Mouse (Mus musculus): Measurements from ENCODE around the gene Cdx4. TPM values are rescaled to one million over a fixed set of nuclear protein-coding genes. Genes with fewer than 3 reads are reported as not detected.
A peak's percentile ranks its signal among the peaks of the same experiment; 100 is the strongest.

Cdx4 gene
- total RNA-seq (2014; rRNA removed) (not detected in 2 replicates), polyA plus RNA-seq (2015; fragmentation: Nextera tagmentation; extraction: Ambion mirVana) (not detected in 2 replicates)

DNA sequence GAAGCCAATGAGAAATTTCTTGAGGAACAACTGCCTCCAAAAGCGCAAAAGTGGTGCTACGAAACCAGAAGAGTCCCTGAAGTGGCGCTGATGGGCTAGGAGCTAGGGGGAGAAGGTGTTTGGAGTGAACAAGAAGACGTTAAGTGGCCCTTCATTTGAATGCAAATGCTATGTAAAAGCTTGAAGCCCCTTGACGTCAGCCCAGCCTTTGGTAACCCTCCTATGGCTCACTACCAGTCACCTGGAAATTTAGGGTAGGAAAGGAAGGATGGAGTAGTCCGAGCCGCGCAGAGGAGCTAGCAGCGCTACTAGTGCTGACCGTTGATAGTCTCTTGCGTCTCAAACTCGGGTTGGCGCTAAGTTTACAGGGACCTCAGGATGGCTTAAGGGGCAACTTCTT, at the start of gene Cdx4:
Cdx4 (plus strand) TSS at position 253 of the 400 bp plus-strand sequence.
- peaks cover 23% of the 10 kb centered on the region for H3K27me3 ChIP-seq (ENCODE audit: insufficient read depth, low read length)
- H3K4me3 ChIP-seq (ENCODE audit: low read depth, low read length), result peak within 1 kb of the TSS; percentile 14

GRCm38 (mm10) chrX:103274325-103274724, 46.9 kb upstream of the Cdx4 start:
- ATAC-seq (no peak), DNase-seq (no peak)
- no peak overlapping the region for H3K4me3 ChIP-seq (ENCODE audit: low read depth, low read length)
- no peaks in the 10 kb centered on the region for H3K36me3 ChIP-seq (ENCODE audit: insufficient read depth)
- H3K27ac ChIP-seq (ENCODE audit: low read depth, low read length), result no peak overlapping the region
- no peaks in the 10 kb centered on the region for H3K27me3 ChIP-seq (ENCODE audit: insufficient read depth, low read length)
- no peak overlapping the region for H3K9ac ChIP-seq
- H3K9me3 ChIP-seq (ENCODE audit: low read length), result no peaks in the 10 kb centered on the region
- H3K4me1 ChIP-seq (ENCODE audit: insufficient read depth), result no peaks in the 10 kb centered on the region
- no peak overlapping the region for H3K4me2 ChIP-seq (ENCODE audit: low read depth)
- 0 out of 2 replicates have a peak, but pooled peaks have one; percentile 9 for TF ChIP-seq CTCF (IDR thresholded peaks at IDR 0.05; ENCODE audit: low read depth)
- 89% methylated on average over 4 of the region's 5 CpGs for WGBS

More for the DNA sequence above, at the start of gene Cdx4:
- TF ChIP-seq CTCF (IDR thresholded peaks at IDR 0.05; ENCODE audit: low read depth), result no peak
- WGBS, result 29% methylated on average over 13 of the region's 13 CpGs
- no peak for ATAC-seq
- DNase-seq, result no peak
- Histone ChIP-seq H3K4me2 (ENCODE audit: low read depth) (peak within 1 kb of the TSS; percentile 32), H3K9ac (no peak within 1 kb of the TSS), H3K27ac (ENCODE audit: low read depth, low read length) (no peak within 1 kb of the TSS), H3K9me3 (ENCODE audit: low read length) (no peaks in the 10 kb centered on the region), H3K36me3 (ENCODE audit: insufficient read depth) (no peaks in the 10 kb centered on the region), H3K4me1 (ENCODE audit: insufficient read depth) (no peaks in the 10 kb centered on the region)

GRCm38 (mm10) chrX:103286899-103287722, 34.1 kb upstream of the Cdx4 start:
- WGBS, result 45% methylated on average over 4 of the region's 4 CpGs
- no peak for TF ChIP-seq CTCF (IDR thresholded peaks at IDR 0.05; ENCODE audit: low read depth)

DNA sequence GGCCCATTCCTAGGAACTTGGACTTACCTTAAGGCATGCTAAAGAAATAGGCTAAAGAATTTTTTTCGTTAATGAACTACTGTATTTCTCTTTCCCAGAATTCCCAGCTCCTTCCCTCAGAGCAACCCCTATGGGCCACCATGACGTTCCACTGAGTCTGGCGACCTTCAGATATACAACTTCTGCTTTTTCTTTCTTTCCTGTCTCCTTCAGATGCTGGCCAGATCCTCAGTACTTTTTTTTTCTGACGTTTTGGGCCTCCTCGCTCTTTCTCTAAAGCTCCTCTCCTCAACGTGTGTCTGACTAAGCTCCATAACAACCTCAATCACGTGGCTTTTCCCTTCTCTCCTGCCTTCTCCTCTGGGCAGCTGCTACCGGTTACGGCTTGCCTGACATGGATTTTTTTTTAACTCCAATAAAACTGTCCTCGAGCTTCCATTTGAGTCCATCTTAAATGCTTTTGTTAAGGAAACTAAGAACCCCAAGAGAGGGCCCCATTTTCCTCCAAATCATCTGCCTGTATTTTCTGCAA, 33.3 kb upstream of the Cdx4 start:
- Histone ChIP-seq H3K9me3 (ENCODE audit: low read length) (no peaks in the 10 kb centered on the region), H3K36me3 (ENCODE audit: insufficient read depth) (no peaks in the 10 kb centered on the region), H3K4me3 (ENCODE audit: low read depth, low read length) (no peak overlapping the region), H3K4me1 (ENCODE audit: insufficient read depth) (no peaks in the 10 kb centered on the region), H3K27ac (ENCODE audit: low read depth, low read length) (peak overlapping the region; percentile 51; the same call in 1 of the 2 replicates), H3K27me3 (ENCODE audit: insufficient read depth, low read length) (no peaks in the 10 kb centered on the region; the same call in 1 of the 2 replicates), H3K9ac (no peak overlapping the region), H3K4me2 (ENCODE audit: low read depth) (no peak overlapping the region)
- no peak for TF ChIP-seq CTCF (IDR thresholded peaks at IDR 0.05; ENCODE audit: low read depth)
- ATAC-seq (peak; percentile 54), DNase-seq (no peak)
- 31% methylated on average over 10 of the region's 10 CpGs for WGBS

More at GRCm38 (mm10) chrX:103286899-103287722, 34.1 kb upstream of the Cdx4 start:
- H3K27ac ChIP-seq (ENCODE audit: low read depth, low read length), result no peak overlapping the region
- H3K4me3 ChIP-seq (ENCODE audit: low read depth, low read length), result no peak overlapping the region
- H3K4me2 ChIP-seq (ENCODE audit: low read depth), result no peak overlapping the region
- no peaks in the 10 kb centered on the region; the same call in 1 of the 2 replicates for H3K27me3 ChIP-seq (ENCODE audit: insufficient read depth, low read length)
- H3K9ac ChIP-seq, result no peak overlapping the region
- no peaks in the 10 kb centered on the region for H3K36me3 ChIP-seq (ENCODE audit: insufficient read depth)
- no peaks in the 10 kb centered on the region for H3K4me1 ChIP-seq (ENCODE audit: insufficient read depth)
- DNase-seq, result peak; percentile 11
- no peaks in the 10 kb centered on the region for H3K9me3 ChIP-seq (ENCODE audit: low read length)
- ATAC-seq, result peak; percentile 71

DNA sequence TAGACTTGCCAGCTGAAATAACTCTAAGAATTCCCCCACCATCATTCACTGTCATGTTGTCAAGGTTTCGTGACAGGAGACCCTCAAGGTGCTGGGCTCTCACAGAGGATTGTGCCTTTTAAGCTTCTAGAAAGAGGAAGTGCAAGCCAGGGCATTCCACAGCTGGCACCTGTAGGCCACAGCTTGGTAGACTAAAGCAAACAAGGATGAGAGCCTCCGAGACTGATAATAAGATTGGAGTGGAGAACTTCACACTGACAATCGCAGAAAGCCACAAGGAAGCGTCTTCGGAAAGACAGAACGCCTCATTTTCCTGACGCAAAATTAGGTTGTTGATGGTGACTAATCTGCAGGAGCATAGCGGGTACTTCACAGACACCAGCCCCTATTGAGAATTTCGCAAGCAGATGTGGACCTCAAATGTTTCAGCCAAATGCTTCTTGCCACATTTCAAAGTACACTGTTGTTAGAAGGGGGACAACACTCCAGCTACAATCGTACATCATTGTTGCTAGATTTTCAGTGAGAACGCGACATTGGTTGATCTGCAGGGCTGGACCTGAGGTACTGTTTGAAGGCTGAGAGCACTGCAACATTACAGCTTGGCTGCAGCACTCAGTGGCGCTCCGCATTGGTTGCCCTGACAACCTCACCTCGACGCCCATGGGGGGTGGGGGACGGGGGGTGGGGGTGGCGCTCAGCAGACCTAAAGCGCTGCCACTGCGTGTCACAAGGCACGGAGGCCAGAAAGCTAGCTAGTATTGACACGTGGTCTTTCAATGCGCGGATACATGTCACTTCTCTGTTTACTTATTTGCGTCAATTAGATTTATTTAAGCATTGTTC, 32.5 kb upstream of the Cdx4 start:
- H3K27ac ChIP-seq (ENCODE audit: low read depth, low read length), result peak overlapping the region; percentile 51
- no peaks in the 10 kb centered on the region for H3K9me3 ChIP-seq (ENCODE audit: low read length)
- H3K27me3 ChIP-seq (ENCODE audit: insufficient read depth, low read length), result no peaks in the 10 kb centered on the region; the same call in 1 of the 2 replicates
- 28% methylated on average over 25 of the region's 25 CpGs for WGBS
- ATAC-seq (peak; percentile 89), DNase-seq (peak; percentile 52)
- no peak overlapping the region for H3K9ac ChIP-seq
- H3K4me3 ChIP-seq (ENCODE audit: low read depth, low read length), result peak overlapping the region; percentile 6
- H3K4me2 ChIP-seq (ENCODE audit: low read depth), result peak overlapping the region; percentile 41
- H3K36me3 ChIP-seq (ENCODE audit: insufficient read depth), result no peaks in the 10 kb centered on the region
- TF ChIP-seq CTCF (IDR thresholded peaks at IDR 0.05; ENCODE audit: low read depth), result no peak
- no peaks in the 10 kb centered on the region for H3K4me1 ChIP-seq (ENCODE audit: insufficient read depth)

DNA sequence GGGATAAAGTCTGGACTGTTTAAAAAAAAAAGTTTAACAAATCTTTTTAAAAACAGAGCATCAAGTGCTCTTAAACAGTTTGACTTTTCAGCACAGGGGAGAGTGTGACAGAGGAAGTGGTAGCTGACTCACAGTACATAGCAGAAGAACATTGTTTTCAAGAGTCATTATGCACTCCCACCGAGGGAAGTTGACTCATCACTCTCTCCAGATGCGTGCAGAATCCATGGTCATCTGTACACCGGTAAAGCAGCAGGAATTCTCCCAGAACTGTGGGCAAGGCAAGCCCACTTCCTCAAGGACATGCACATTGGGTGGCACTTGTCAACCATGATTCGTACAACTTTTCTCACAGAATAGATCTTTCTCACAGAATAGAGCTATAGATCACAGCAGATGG, 22.3 kb upstream of the Cdx4 start:
- Histone ChIP-seq H3K27ac (ENCODE audit: low read depth, low read length) (no peak overlapping the region), H3K9ac (no peak overlapping the region), H3K27me3 (ENCODE audit: insufficient read depth, low read length) (peaks cover 4% of the 10 kb centered on the region; the same call in 1 of the 2 replicates), H3K9me3 (ENCODE audit: low read length) (no peaks in the 10 kb centered on the region), H3K36me3 (ENCODE audit: insufficient read depth) (no peaks in the 10 kb centered on the region), H3K4me1 (ENCODE audit: insufficient read depth) (no peaks in the 10 kb centered on the region), H3K4me3 (ENCODE audit: low read depth, low read length) (no peak overlapping the region), H3K4me2 (ENCODE audit: low read depth) (no peak overlapping the region)
- TF ChIP-seq CTCF (IDR thresholded peaks at IDR 0.05; ENCODE audit: low read depth), result no peak
- ATAC-seq (no peak), DNase-seq (no peak)
- WGBS, result 73% methylated on average over 4 of the region's 4 CpGs

Data from forebrain, postnatal 0 days (tissue).